Mouse (Mus musculus) bone marrow macrophage, adult 2 months (primary cell): ENCODE data around the gene Ly6f.

Experiments
- CTCF ChIP-seq: IDR thresholded peaks from 2 replicates; pipeline ENCODE4 v1.5.1; 2012; ENCODE audit warnings: low read depth, mild to moderate bottlenecking, low read length, moderate library complexity
- POLR2A ChIP-seq: IDR thresholded peaks from 2 replicates; pipeline ENCODE4 v1.6.1; 2012; ENCODE audit warnings: mild to moderate bottlenecking, low read depth, low read length, borderline replicate concordance

- TF ChIP-seq CTCF (no peak), POLR2A (no peak)
Measured at GRCm38 (mm10) chr15:75309186-75309585, 41.0 kb downstream of the Ly6f start.
